Mouse (Mus musculus) small intestine, adult 2 months (tissue): Measurements from ENCODE around the gene Pwwp2b.

Experiments
- CTCF ChIP-seq: fragments of 200-500 bp; IDR thresholded peaks from 2 replicates; pipeline ENCODE4 v1.5.1; 2012; ENCODE audit warnings: low read depth, mild to moderate bottlenecking, control low read depth, inconsistent platforms, low read length, moderate library complexity, mixed read lengths; ENCODE audit not compliant: insufficient replicate concordance, insufficient read length; ENCODE audit errors: extremely low read depth
- POLR2A ChIP-seq: fragments of 200-500 bp; IDR thresholded peaks from 2 replicates; pipeline ENCODE4 v1.6.1; 2012; ENCODE audit warnings: low read depth, mild to moderate bottlenecking, control low read depth, inconsistent platforms, low read length, moderate library complexity

- TF ChIP-seq CTCF (no peak), POLR2A (no peak)
Measured at GRCm38 (mm10) chr7:139211761-139212160, 36.5 kb upstream of the Pwwp2b start.
